Mouse (Mus musculus): ENCODE results near the gene Ccdc150. TPM values are rescaled to one million over a fixed set of nuclear protein-coding genes. Genes with fewer than 3 reads are reported as not detected.

Gene Ccdc150
- polyA plus RNA-seq, 1 experiment from 2014 or later: 0.67 TPM

DNA sequence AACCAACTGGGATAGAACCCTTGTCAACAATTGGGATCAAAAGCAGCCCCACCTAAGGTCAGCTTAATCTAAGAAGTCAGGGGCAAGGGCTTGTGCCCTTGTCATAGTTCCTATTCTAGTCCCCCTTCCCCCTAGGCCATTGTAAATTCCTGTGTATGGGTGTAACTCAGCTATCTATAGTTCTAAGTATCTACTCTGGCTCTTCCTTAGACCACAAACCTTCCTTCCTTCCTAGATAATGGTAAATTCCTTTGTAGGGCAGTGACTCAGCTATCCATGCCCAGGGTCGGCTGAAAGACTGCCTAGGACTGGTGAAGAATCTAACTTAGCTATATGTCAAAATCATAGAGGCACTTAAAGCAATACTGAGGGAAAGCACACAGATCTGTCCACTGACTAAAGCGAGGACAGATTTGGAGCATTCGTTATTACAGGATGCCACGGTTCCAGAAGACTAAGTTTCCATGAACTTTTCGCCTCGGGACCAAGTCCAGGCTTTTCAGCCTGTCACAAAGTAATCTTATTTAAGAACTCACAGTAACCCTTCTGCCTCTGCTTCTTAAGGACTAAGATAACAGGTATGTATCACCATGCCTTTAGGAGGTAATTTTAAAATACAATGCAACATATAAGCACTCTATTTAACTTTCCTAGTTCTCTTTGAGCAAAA is 77.5 kb downstream of the Ccdc150 start:
- no peaks in the 10 kb centered on the region for H3K4me1 ChIP-seq (ENCODE audit: control insufficient read depth, insufficient read depth, low read length)
- WGBS: 90% methylated on average over 6 of the region's 6 CpGs
- H3K9me3 ChIP-seq (ENCODE audit: control insufficient read depth, low read length): no peaks in the 10 kb centered on the region
- no peaks in the 10 kb centered on the region for H3K27me3 ChIP-seq (ENCODE audit: control insufficient read depth, insufficient read depth, low read length)
- H3K9ac ChIP-seq (ENCODE audit: low read length): no peak overlapping the region
- DNase-seq (ENCODE audit: low spot score): no peak
- H3K36me3 ChIP-seq (ENCODE audit: control insufficient read depth, insufficient read depth, low read length): no peaks in the 10 kb centered on the region
- H3K27ac ChIP-seq (replicated peaks; ENCODE audit: low read depth, low read length): no peak overlapping the region
- no peak overlapping the region for H3K4me2 ChIP-seq (ENCODE audit: low read depth, severe bottlenecking)
- H3K4me3 ChIP-seq (ENCODE audit: low read depth, low read length): no peak overlapping the region
- no peak for ATAC-seq (ENCODE audit: insufficient number of reproducible peaks, low FRiP score, low TSS enrichment, low read depth)

DNA sequence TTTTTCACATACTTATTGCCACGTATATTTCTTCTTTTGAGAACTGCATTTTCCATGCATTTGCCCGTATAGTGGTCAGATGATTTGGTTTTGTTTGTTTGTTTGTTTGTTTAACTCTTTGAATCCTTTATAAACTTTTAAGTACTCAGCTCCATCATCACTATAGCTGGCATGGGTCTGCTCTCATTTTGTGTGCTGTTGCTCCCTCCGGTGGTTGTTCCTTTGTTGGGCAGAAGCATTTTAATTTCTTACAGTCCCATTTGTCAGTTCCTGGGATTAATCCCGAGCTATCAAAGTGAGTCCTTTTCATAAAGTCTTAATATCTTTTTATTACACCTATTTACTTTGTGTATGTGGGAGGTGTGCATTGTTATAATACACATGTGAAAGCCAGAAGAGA is 82.5 kb downstream of the Ccdc150 start:
- no peaks in the 10 kb centered on the region for H3K9me3 ChIP-seq (ENCODE audit: control insufficient read depth, low read length)
- H3K27me3 ChIP-seq (ENCODE audit: control insufficient read depth, insufficient read depth, low read length): no peaks in the 10 kb centered on the region
- no peak overlapping the region for H3K27ac ChIP-seq (replicated peaks; ENCODE audit: low read depth, low read length)
- no peak overlapping the region for H3K4me2 ChIP-seq (ENCODE audit: low read depth, severe bottlenecking)
- WGBS: 65% methylated on average over 4 of the region's 4 CpGs
- H3K36me3 ChIP-seq (ENCODE audit: control insufficient read depth, insufficient read depth, low read length): no peaks in the 10 kb centered on the region
- no peak overlapping the region for H3K4me3 ChIP-seq (ENCODE audit: low read depth, low read length)
- DNase-seq (ENCODE audit: low spot score) (peak; percentile 48), ATAC-seq (ENCODE audit: insufficient number of reproducible peaks, low FRiP score, low TSS enrichment, low read depth) (no peak)
- H3K9ac ChIP-seq (ENCODE audit: low read length): no peak overlapping the region
- H3K4me1 ChIP-seq (ENCODE audit: control insufficient read depth, insufficient read depth, low read length): no peaks in the 10 kb centered on the region

DNA sequence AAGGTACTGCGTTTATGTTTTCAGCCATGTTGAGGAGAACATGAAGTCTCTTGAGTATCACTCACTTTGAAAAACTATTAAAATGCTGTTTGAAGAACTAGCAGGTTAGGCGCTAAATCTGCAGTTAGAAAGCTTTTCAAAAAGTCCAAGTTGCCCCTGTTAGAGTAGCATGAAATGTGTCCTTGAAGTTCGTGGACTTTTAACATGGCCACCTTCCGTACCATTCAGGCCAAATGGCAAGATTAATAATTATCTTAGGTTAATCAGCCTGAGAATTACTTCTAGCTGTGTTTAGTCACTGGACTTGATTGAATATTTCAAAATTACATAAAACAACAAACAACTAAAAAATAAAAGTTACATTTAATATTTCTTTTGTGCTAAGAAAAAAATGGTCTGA is 104.3 kb downstream of the Ccdc150 start:
- Histone ChIP-seq H3K4me2 (ENCODE audit: low read depth, severe bottlenecking) (no peak overlapping the region), H3K9ac (ENCODE audit: low read length) (no peak overlapping the region), H3K36me3 (ENCODE audit: control insufficient read depth, insufficient read depth, low read length) (no peaks in the 10 kb centered on the region), H3K4me3 (ENCODE audit: low read depth, low read length) (no peak overlapping the region), H3K27me3 (ENCODE audit: control insufficient read depth, insufficient read depth, low read length) (no peaks in the 10 kb centered on the region), H3K4me1 (ENCODE audit: control insufficient read depth, insufficient read depth, low read length) (no peaks in the 10 kb centered on the region), H3K27ac (replicated peaks; ENCODE audit: low read depth, low read length) (no peak overlapping the region), H3K9me3 (ENCODE audit: control insufficient read depth, low read length) (no peaks in the 10 kb centered on the region)
- ATAC-seq (ENCODE audit: insufficient number of reproducible peaks, low FRiP score, low TSS enrichment, low read depth) (no peak), DNase-seq (ENCODE audit: low spot score) (no peak)
- 90% methylated on average over 4 of the region's 4 CpGs for WGBS

DNA sequence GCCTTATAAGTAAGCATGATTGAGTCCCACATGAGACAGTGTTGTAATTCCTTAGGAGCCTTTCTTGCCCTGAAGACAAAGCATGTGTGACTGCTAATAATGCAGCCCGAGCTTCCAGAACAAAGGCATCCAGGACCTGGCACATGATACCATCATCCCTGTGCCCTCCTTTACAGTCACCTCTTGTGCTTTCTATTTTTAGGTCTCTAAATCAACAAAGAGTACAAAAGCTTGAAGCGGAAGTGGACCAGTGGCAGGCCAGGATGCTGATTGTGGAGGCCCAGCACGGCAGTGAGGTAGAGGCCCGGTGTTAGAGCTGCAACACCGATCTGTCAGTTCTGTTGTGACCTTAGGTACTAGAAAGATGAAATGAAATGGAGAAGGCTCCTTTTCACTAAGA is 105.0 kb downstream of the Ccdc150 start:
- no peaks in the 10 kb centered on the region for H3K36me3 ChIP-seq (ENCODE audit: control insufficient read depth, insufficient read depth, low read length)
- no peak overlapping the region for H3K4me3 ChIP-seq (ENCODE audit: low read depth, low read length)
- H3K27me3 ChIP-seq (ENCODE audit: control insufficient read depth, insufficient read depth, low read length): no peaks in the 10 kb centered on the region
- H3K27ac ChIP-seq (replicated peaks; ENCODE audit: low read depth, low read length): no peak overlapping the region
- ATAC-seq (ENCODE audit: insufficient number of reproducible peaks, low FRiP score, low TSS enrichment, low read depth) (no peak), DNase-seq (ENCODE audit: low spot score) (no peak)
- no peaks in the 10 kb centered on the region for H3K9me3 ChIP-seq (ENCODE audit: control insufficient read depth, low read length)
- no peak overlapping the region for H3K4me2 ChIP-seq (ENCODE audit: low read depth, severe bottlenecking)
- H3K4me1 ChIP-seq (ENCODE audit: control insufficient read depth, insufficient read depth, low read length): no peaks in the 10 kb centered on the region
- no peak overlapping the region for H3K9ac ChIP-seq (ENCODE audit: low read length)
- WGBS: 89% methylated on average over 5 of the region's 5 CpGs

DNA sequence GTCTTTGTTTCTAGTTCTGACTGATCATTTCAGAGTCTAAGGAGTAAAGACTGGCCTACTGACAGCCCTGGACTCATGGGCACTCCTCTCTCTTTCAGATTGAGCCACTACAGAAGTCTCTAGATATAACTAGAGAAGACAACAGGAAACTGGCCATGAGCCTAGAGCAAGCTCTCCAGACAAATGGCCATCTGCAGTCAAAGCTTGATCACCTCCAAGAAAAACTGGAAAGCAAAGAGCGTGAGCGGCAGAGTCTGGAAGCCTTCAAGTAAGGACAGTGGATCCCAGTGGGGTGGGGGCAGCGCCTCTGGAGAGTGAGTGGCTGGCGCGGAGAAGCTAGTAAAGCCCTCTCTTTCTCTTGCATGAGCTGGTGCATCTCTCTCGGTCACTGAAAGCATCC is 106.1 kb downstream of the Ccdc150 start:
- Histone ChIP-seq H3K4me1 (ENCODE audit: control insufficient read depth, insufficient read depth, low read length) (no peaks in the 10 kb centered on the region), H3K9ac (ENCODE audit: low read length) (no peak overlapping the region), H3K4me3 (ENCODE audit: low read depth, low read length) (no peak overlapping the region), H3K27me3 (ENCODE audit: control insufficient read depth, insufficient read depth, low read length) (no peaks in the 10 kb centered on the region), H3K9me3 (ENCODE audit: control insufficient read depth, low read length) (no peaks in the 10 kb centered on the region), H3K4me2 (ENCODE audit: low read depth, severe bottlenecking) (no peak overlapping the region), H3K27ac (replicated peaks; ENCODE audit: low read depth, low read length) (no peak overlapping the region), H3K36me3 (ENCODE audit: control insufficient read depth, insufficient read depth, low read length) (no peaks in the 10 kb centered on the region)
- WGBS: 89% methylated on average over 6 of the region's 6 CpGs
- DNase-seq (ENCODE audit: low spot score): no peak
- no peak for ATAC-seq (ENCODE audit: insufficient number of reproducible peaks, low FRiP score, low TSS enrichment, low read depth)

DNA sequence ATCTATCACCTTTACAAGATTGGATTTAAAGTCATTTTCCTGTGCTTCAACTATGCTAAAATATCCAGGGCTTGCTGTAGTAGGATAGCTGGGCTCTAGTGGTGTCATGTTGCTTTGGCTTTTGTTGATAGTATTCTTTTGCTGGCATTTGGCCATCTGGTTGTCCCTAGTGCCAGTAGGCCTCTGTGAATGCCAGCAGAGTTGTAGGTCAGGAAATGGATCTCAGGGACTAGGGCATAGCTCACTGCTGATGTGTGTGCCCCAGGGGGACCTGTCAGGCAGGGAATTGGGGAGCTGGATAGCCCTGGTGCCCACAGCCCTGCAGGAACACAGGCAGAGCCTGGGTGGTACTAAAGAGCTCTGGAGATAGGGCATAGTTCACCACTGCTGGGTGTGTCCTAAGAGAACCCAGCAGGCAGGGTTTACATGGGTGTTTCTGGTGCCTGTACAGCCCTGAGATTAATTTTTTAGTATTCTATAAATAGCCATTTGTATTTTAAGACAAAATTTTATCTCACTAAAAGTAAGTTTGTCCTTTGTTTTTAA is 127.1 kb downstream of the Ccdc150 start:
- H3K27ac ChIP-seq (replicated peaks; ENCODE audit: low read depth, low read length): no peak overlapping the region
- no peak overlapping the region for H3K4me3 ChIP-seq (ENCODE audit: low read depth, low read length)
- no peaks in the 10 kb centered on the region for H3K27me3 ChIP-seq (ENCODE audit: control insufficient read depth, insufficient read depth, low read length)
- DNase-seq (ENCODE audit: low spot score) (no peak), ATAC-seq (ENCODE audit: insufficient number of reproducible peaks, low FRiP score, low TSS enrichment, low read depth) (no peak)
- no peaks in the 10 kb centered on the region for H3K36me3 ChIP-seq (ENCODE audit: control insufficient read depth, insufficient read depth, low read length)
- no peak overlapping the region for H3K4me2 ChIP-seq (ENCODE audit: low read depth, severe bottlenecking)
- no peaks in the 10 kb centered on the region for H3K4me1 ChIP-seq (ENCODE audit: control insufficient read depth, insufficient read depth, low read length)
- H3K9ac ChIP-seq (ENCODE audit: low read length): no peak overlapping the region
- H3K9me3 ChIP-seq (ENCODE audit: control insufficient read depth, low read length): no peaks in the 10 kb centered on the region

DNA sequence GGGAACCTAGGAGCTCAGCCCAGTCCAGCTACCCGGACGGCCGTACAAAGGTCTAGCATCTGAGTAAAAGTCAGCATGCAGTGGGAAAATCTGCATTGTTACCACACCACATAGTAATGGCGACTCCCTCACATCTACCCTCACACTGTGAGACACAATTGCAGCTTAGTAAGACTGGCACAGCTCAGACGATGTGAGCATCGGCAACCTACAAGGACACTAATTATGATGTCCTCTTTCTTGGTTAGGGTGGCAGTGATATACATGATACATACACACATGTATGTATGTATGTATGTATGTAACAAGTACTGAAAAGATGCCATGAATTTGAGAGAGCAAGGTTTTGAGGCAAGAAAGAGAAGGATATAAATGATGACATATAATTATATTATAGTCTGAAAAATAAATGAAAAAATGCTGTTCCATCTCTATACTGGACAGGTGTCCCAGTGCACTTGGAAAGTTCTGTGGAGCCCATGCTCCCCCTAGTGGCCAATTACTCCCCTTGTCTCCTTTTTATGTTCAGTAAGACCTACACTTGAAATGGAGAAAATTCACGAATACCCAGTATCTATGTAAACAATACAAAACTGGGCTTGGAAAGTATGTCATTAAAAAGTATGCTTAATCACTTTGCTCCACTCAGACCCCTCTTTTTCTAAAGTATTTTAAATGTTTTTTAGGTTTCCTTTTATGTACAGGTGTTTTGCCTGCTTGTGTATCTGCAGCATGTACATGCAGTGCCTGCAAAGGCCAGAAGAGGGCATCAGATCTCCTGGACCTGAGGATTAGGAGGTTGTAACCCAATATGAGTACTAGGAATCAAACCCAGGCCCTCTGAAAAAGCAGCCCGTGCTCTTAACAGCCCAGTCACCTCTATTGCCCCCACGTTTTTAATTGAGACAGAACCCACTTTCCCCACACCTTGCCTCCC is 130.8 kb downstream of the Ccdc150 start:
- Histone ChIP-seq H3K4me3 (ENCODE audit: low read depth, low read length) (no peak overlapping the region), H3K27me3 (ENCODE audit: control insufficient read depth, insufficient read depth, low read length) (no peaks in the 10 kb centered on the region), H3K4me1 (ENCODE audit: control insufficient read depth, insufficient read depth, low read length) (no peaks in the 10 kb centered on the region), H3K9me3 (ENCODE audit: control insufficient read depth, low read length) (no peaks in the 10 kb centered on the region), H3K9ac (ENCODE audit: low read length) (no peak overlapping the region), H3K27ac (replicated peaks; ENCODE audit: low read depth, low read length) (no peak overlapping the region), H3K36me3 (ENCODE audit: control insufficient read depth, insufficient read depth, low read length) (no peaks in the 10 kb centered on the region), H3K4me2 (ENCODE audit: low read depth, severe bottlenecking) (no peak overlapping the region)
- DNase-seq (ENCODE audit: low spot score) (peak; percentile 68), ATAC-seq (ENCODE audit: insufficient number of reproducible peaks, low FRiP score, low TSS enrichment, low read depth) (peak; percentile 63; the same call in 1 of the 2 replicates)
- WGBS: 91% methylated on average over 9 of the region's 9 CpGs

DNA sequence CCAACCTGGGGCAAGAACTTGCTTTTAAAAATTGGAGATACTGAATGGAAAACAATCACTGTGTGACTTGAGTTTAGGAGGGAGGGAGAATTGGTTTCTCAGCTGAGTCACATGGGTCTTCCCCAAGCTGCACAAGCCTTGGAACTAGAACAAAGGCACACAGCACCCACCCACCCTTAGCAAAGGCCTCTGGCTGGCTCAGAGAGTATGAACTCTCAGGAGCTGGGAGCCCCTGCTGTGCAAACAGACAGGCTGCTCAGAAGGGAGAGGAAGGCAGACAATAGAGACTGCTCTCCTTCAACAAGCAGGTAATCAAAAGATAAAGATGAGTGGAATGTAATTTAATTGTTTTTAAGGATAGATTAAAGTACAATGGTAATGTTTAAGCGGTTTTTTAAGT is 133.7 kb downstream of the Ccdc150 start:
- 48% methylated on average over 1 of the region's 1 CpGs for WGBS
- Histone ChIP-seq H3K27me3 (ENCODE audit: control insufficient read depth, insufficient read depth, low read length) (no peaks in the 10 kb centered on the region), H3K9me3 (ENCODE audit: control insufficient read depth, low read length) (no peaks in the 10 kb centered on the region), H3K9ac (ENCODE audit: low read length) (no peak overlapping the region), H3K4me3 (ENCODE audit: low read depth, low read length) (no peak overlapping the region), H3K4me2 (ENCODE audit: low read depth, severe bottlenecking) (no peak overlapping the region), H3K4me1 (ENCODE audit: control insufficient read depth, insufficient read depth, low read length) (no peaks in the 10 kb centered on the region), H3K36me3 (ENCODE audit: control insufficient read depth, insufficient read depth, low read length) (no peaks in the 10 kb centered on the region), H3K27ac (replicated peaks; ENCODE audit: low read depth, low read length) (no peak overlapping the region)
- DNase-seq (ENCODE audit: low spot score): no peak
- no peak for ATAC-seq (ENCODE audit: insufficient number of reproducible peaks, low FRiP score, low TSS enrichment, low read depth)

All from limb, embryonic 11.5 days (tissue).